Mouse (Mus musculus): ENCODE measurements around the gene Prox1. TPM values are rescaled to one million over a fixed set of nuclear protein-coding genes. Genes with fewer than 3 reads are reported as not detected.

The Prox1 gene
- polyA plus RNA-seq, 1 experiment from 2014 or later: 16.0 TPM

DNA sequence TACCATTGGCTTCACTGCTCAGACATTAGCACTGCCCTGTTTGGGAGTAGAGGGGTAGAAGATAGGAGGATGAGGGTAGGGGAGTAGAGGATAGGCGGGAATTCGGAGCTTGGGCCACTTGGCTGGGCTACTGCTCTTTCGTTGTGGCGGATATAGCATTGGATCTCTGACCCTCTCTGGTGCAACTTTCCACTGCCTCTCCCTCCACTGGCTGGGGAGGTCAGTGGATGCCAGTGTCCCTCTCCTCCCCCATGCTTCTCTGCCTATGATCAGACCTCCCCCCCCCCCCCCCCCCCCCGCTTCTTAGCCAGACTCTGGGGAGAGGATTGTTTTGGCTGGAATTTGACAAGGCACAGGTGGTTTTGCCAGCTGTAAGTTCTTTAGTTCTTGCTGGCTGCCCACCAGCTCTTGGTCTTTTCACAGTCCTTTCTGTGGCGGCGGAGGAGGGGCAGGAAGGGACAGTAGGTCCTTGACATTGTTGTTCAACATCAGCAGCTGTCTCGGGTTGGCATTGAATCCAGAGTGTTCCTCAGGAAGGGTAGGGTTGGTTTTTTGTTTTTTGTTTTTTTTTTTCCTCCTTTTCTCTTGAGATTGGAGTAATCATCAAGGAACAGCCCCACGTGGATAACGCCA is 90.8 kb downstream of the Prox1 start:
- Histone ChIP-seq H3K4me2 (no peak overlapping the region), H3K4me1 (peaks cover 43% of the 10 kb centered on the region), H3K27me3 (replicated peaks) (no peaks in the 10 kb centered on the region), H3K9me3 (no peaks in the 10 kb centered on the region), H3K4me3 (no peak overlapping the region), H3K9ac (no peak overlapping the region), H3K27ac (replicated peaks) (no peak overlapping the region), H3K36me3 (no peaks in the 10 kb centered on the region)
- ATAC-seq (ENCODE audit: extremely low read depth, insufficient number of reproducible peaks, low FRiP score, low TSS enrichment): no peak
- 71% methylated on average over 9 of the region's 10 CpGs for WGBS

DNA sequence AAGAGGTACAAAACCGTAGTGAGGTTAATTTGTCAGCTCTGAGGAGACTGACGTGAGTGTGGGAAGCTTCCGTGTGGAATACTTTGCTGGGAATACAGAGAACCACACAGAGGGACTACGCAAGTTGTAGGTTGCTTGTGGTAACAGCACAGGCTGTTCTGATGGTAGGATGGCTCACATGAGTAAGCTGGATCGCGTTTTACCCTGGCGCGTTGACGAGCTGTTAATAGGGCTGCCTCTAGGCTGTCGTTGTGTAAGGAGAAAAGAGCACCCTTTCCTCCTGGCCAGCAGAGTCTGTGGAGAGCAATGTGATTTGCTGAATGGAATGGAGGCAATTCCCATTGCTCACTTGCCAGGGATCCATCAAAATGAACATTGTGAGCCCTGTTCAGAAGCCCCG is 93.9 kb downstream of the Prox1 start:
- Histone ChIP-seq H3K9me3 (no peaks in the 10 kb centered on the region), H3K27me3 (replicated peaks) (no peaks in the 10 kb centered on the region), H3K27ac (replicated peaks) (no peak overlapping the region), H3K4me2 (no peak overlapping the region), H3K36me3 (no peaks in the 10 kb centered on the region), H3K4me3 (no peak overlapping the region), H3K4me1 (peaks cover 57% of the 10 kb centered on the region), H3K9ac (0 out of 2 replicates have a peak overlapping the region, but pooled peaks have one; percentile 26)
- no peak for ATAC-seq (ENCODE audit: extremely low read depth, insufficient number of reproducible peaks, low FRiP score, low TSS enrichment)
- 62% methylated on average over 11 of the region's 11 CpGs for WGBS

Other genes starting within 250 kb of the Prox1 start
- 187 and 209 TPM in 2 replicates for gene Smyd2, start 248.4 kb downstream of the Prox1 start, polyA plus RNA-seq (2015; fragmentation: Nextera tagmentation; extraction: Ambion mirVana)

Measured in heart, embryonic 13.5 days (tissue).